Mouse (Mus musculus) cerebellum, adult 2 months (tissue): ENCODE data around the gene Cd151. TPM values are rescaled to one million over a fixed set of nuclear protein-coding genes. Genes with fewer than 3 reads are reported as not detected.

Experiments used
- DNase-seq, 2 experiments: peaks; one replicate each; pipeline ENCODE4 v3.0.0; 2021
- H3K27ac ChIP-seq: fragments of 200-500 bp; 2 replicates; pipeline ENCODE4 v1.5.1; 2012; ENCODE audit warnings: low read length, control low read depth, inconsistent platforms; ENCODE audit not compliant: insufficient read depth
- H3K27me3 ChIP-seq: fragments of 200-500 bp; 2 replicates; pipeline ENCODE4 v1.6.1; 2012; ENCODE audit warnings: inconsistent platforms, mild to moderate bottlenecking, low read length, moderate library complexity; ENCODE audit not compliant: control insufficient read depth, insufficient read depth
- H3K4me1 ChIP-seq: fragments of 200-500 bp; 2 replicates; pipeline ENCODE4 v1.6.1; 2011; ENCODE audit warnings: low read length; ENCODE audit not compliant: control insufficient read depth, insufficient read depth
- H3K4me3 ChIP-seq: fragments of 200-500 bp; replicated peaks from 2 replicates; pipeline ENCODE3; 2011; ENCODE audit warnings: mild to moderate bottlenecking, low read depth, low read length, control low read depth; ENCODE audit not compliant: insufficient read depth
- CTCF ChIP-seq: fragments of 200-500 bp; IDR thresholded peaks from 2 replicates; pipeline ENCODE4 v1.5.1; 2011; ENCODE audit warnings: low read depth, mild to moderate bottlenecking, control low read depth, low read length, moderate library complexity, borderline replicate concordance; ENCODE audit not compliant: insufficient read depth
- POLR2A ChIP-seq: fragments of 200-500 bp; IDR thresholded peaks from 2 replicates; pipeline ENCODE4 v1.6.1; 2011; ENCODE audit warnings: low read length, control low read depth, borderline replicate concordance; ENCODE audit not compliant: insufficient read depth
- WGBS: fragments of 180-500 bp; shearing (Covaris S2); methylation state at CpG from one replicate; pipeline ENCODE4 v1.1.7; 2018; 5-methylcytosine and 5-hydroxymethylcytosine counted together
- polyA plus RNA-seq: library from polyadenylated mRNA; depleted of rRNA; stranded (reverse); fragments of >200 nt; gene quantifications from 2 replicates; pipeline ENCODE4 v1.2.3, GENCODE M21; 2012

Cd151 gene
- polyA plus RNA-seq, 1 experiment, result 68.7 TPM

DNA sequence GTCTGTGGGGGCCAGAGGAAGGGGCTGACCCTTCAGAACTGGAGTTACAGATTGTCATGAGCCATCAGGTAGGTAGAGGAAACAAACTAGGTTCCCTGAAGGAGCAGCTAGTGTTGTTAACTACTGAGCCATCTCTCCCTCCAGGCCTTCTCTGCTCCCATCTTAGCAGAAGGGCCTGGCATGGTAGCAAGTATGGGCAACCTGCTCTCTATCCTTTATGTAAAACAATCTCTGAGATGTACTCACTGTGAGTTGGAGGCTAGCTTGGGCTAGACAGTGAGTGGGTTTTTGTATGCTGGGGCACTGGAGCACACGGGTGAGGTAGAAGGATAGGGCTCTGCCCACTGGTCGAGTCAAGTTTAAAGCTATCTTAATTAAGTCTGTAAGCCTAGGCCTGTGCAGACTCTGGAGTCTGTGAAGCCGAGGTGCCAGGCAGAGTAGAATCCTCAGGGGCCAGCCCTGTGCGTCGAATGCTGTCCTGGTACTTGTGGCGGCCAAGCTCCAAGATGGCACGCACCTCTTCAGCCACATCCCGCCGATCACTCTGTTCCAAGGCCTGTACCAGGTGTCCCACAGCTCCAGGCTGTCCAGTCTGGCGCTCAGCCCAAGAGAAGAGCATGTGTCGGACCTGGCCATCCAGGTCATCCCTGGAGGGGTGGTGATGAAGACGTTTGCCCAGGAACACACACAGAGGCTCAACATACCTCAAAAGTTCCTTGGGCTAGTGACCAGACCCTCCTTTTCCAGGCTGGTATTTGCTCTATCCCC lies 28.8 kb upstream of the Cd151 start:
- Histone ChIP-seq H3K27me3 (no peaks in the 10 kb centered on the region), H3K4me3 (no peak overlapping the region), H3K27ac (peak overlapping the region; percentile 99), H3K4me1 (peaks cover 32% of the 10 kb centered on the region)
- WGBS, result 16% methylated on average over 12 of the region's 12 CpGs
- no peak for TF ChIP-seq CTCF
- no peak for TF ChIP-seq POLR2A
- peak; percentile 82 to 91 for DNase-seq

DNA sequence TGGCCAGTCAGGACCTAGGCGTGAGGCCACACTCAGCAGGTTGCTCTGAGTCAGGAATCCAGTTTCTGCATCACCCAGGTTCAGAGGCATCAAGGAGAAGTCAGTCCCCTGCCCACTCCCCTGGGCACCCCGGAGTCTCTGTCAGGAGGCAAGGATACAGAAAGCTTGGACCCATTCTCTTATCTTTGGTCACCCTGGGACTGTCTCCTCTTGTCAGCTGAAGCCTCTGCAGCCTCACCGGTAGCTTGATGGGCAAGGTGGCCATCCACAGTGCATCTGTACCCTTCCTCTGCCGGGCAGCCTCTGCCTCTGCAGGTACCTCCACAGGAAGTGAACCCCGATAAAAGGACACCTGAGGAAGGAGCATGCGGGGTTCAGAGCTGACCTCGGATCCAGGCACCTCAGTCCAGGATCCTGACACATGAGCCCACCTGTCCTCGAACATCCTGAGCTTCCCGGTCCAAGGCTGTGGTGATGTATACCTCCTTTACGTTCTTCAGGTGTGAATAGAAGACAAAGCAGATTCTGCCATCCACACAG lies 28.0 kb upstream of the Cd151 start:
- TF ChIP-seq POLR2A (no peak), CTCF (no peak)

DNA sequence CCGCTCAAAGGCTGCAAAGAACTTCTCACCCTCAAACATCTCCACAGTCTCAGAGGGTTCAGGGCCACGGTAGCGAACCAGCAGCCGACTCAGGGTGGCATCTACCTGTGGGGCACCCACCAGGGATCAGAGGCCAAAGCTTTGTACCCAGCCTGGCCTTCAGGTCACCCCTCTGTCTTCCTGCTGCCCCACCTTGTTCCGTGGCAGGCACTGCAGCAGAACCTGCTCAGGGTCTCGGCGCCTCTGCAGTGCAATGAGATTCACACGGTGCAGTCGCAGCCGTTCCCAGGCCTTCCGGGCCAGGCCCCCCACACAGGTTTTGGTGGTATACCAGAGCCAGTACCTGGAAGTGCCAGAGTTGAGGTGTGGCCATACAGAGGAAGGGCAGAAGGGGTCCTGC lies 27.4 kb upstream of the Cd151 start:
- peak; percentile 21 to 32 for DNase-seq
- 94% methylated on average over 11 of the region's 11 CpGs for WGBS
- Histone ChIP-seq H3K27me3 (no peaks in the 10 kb centered on the region), H3K4me1 (peaks cover 32% of the 10 kb centered on the region), H3K27ac (no peak overlapping the region), H3K4me3 (no peak overlapping the region)
- TF ChIP-seq CTCF, result no peak
- no peak for TF ChIP-seq POLR2A

More for the DNA sequence above, 28.0 kb upstream of the Cd151 start:
- 0 out of 2 replicates have a peak overlapping the region, but pooled peaks have one; percentile 22 for H3K27ac ChIP-seq
- peaks cover 32% of the 10 kb centered on the region for H3K4me1 ChIP-seq
- no peak overlapping the region for H3K4me3 ChIP-seq
- 86% methylated on average over 10 of the region's 10 CpGs for WGBS
- peak in 1 of 2 experiments; percentile 25 for DNase-seq
- H3K27me3 ChIP-seq, result no peaks in the 10 kb centered on the region

DNA sequence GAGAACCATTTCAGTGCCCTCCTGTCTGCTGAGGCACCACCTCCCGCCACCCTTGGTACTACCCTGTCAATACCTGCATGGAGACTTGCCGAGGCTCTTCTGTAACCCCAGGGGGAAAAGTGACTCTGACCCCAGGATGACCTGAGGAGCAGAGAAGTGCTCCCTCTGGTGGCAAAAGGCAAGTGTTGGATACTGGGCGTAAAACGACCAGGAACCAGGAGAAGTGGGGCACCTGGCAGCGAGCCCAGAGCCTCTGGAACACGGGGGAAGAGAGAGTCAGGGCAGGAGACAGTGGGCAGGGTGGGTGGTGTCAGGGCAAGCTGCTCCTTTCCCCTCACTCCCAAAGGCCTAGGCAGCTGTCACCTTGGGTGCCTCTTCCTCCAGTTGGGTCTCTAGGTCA lies 26.6 kb upstream of the Cd151 start:
- H3K4me3 ChIP-seq, result no peak overlapping the region
- peak; percentile 70 to 72 for DNase-seq
- 18% methylated on average over 6 of the region's 6 CpGs for WGBS
- TF ChIP-seq CTCF (peak; percentile 80), POLR2A (no peak)
- H3K4me1 ChIP-seq, result peaks cover 31% of the 10 kb centered on the region
- no peaks in the 10 kb centered on the region for H3K27me3 ChIP-seq
- H3K27ac ChIP-seq, result no peak overlapping the region

DNA sequence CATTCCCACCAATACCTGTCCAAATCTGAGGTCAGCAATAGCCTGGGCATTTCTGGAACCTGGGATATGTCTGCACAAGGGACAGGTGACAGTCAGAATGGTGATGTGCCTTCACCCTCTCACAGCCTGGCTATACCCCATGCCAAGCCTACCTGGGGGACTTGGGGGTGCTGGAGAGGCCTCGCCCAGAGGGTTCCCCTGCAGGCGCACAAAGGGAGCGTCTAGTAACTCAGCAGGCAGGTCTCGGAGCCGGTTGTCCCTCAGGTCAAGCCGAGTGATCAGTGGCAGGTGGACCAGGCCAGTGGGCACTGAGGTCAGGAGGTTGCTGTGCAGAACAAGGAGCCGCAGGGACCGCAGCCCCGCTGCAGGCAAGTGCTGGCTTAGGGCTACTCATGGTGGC lies 25.7 kb upstream of the Cd151 start:
- peak in 1 of 2 experiments; percentile 17 for DNase-seq
- Histone ChIP-seq H3K27ac (no peak overlapping the region), H3K27me3 (no peaks in the 10 kb centered on the region), H3K4me1 (peaks cover 26% of the 10 kb centered on the region), H3K4me3 (no peak overlapping the region)
- 93% methylated on average over 9 of the region's 9 CpGs for WGBS
- TF ChIP-seq CTCF (no peak), POLR2A (no peak)

DNA sequence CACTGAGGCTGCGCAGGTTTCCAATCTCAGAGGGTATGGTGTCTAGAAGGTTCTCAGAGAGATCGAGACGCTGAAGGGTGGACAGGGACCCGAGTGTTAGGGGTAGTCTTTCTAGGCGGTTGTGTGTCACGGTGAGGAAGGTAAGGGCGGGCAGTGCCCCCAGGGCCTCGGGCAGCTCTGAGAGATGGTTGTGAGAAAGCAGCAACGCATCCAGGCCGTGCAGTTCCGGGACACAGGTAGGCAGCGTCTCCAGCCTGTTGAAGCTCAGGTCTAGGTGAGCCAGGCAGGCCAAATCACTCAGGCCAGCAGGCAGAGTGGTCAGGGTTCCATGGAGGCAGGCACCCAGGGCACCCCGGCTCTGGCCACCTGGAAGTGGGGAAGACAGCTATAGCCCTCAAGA lies 25.0 kb upstream of the Cd151 start:
- TF ChIP-seq CTCF (no peak), POLR2A (no peak)
- Histone ChIP-seq H3K27ac (no peak overlapping the region), H3K4me1 (peaks cover 26% of the 10 kb centered on the region), H3K27me3 (no peaks in the 10 kb centered on the region), H3K4me3 (no peak overlapping the region)
- peak in 1 of 2 experiments; percentile 8 for DNase-seq
- 88% methylated on average over 13 of the region's 13 CpGs for WGBS

DNA sequence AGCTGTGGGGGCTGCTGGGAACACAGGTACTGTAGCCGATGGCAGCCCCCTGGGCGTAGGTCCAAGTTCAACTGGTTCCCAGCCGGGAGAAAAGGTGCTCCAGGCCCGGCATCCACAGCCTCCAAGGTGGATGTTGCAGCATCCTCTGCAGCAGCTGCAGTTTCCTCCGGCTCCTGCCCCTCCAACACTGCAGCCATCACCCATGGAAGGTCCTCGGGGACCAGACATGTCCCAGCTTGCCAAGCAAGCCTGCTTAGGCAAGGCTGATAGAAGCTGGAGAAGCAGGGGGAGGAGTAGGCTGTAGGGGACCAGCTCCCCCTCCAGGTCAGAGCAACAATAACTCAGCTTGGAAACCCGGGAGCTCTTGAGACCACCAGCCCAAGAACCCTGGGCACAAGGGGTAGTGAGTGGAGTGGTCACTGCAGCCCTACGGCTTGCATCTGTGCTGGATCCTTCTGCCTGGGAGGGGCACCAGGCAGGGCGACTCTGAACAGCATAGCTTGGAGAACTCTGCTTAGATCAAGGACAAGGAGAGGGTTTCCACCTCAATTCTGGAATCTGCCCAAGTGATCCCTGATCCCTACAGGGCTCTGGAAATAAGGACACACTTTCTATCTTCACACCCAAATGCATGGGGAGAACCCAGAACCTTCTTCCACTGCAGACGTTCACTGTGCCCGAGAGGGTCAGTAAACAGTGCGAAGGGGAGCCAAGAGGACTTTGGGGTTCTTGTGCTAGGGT lies 23.9 kb upstream of the Cd151 start:
- TF ChIP-seq CTCF (no peak), POLR2A (no peak)
- Histone ChIP-seq H3K4me1 (peaks cover 19% of the 10 kb centered on the region), H3K27ac (no peak overlapping the region), H3K4me3 (peak overlapping the region; percentile 17), H3K27me3 (no peaks in the 10 kb centered on the region)
- peak in 1 of 2 experiments; percentile 23 for DNase-seq
- 23% methylated on average over 12 of the region's 12 CpGs for WGBS
